Comparison of ENCODE assay signal across 14 mouse cellular contexts in the genomic region with DNA sequence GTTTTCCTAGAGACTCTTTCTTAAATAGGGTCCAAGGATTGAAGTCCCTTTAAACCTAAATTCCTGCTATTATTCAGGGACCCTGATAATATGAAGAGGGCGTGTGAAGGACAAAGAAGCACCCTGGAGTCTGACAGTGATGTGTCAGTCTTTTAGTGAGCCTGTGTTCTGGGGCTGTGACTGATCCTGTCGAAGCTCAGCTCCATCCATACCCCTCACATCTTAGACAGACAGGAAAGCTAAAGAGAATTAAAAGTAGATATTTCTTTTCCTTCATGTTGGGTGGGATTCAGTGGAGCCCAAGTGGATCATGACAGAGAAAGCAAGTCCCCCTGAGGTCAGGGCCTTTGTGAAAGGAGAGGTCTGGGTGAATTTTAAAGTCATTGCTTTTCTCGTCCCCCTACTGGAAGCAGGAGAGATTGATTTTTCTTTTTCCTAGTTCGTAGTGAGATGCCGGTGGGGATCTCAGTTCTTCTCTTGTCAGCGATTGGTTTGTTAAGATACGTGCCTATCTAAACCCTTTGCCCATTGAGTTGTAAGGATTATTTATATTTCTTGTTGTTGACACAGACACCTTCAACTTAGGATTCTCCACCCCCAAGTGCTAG. TPM values are rescaled to one million over a fixed set of nuclear protein-coding genes. Genes with fewer than 3 reads are reported as not detected.
DNase-seq lines count a peak whose midpoint lies in the region; ATAC-seq and TF ChIP-seq lines count a peak whose summit lies in the region.
"Had no signal": no experiment of that assay in that cellular context is flagged by ENCODE, and none has a peak within 500 bp of the region (broad histone marks: within the 10 kb centered on the region; RNA-seq: fewer than 3 reads in every experiment).

No protein-coding gene starts in this region.

- DNase-seq in cerebellum, adult 2 months: no peak
- no peak for DNase-seq in cerebellum, postnatal 36 days
- no peak for DNase-seq in stomach, postnatal 0 days (ENCODE audit: low spot score)
- no peak for DNase-seq in adrenal gland, postnatal 36 days
- DNase-seq: cerebellum, postnatal 25 days; left cerebral cortex, postnatal 4 days; thymus, adult 2 months had no signal

- no peak for TF ChIP-seq EP300 in stomach, postnatal 0 days (optimal IDR thresholded peaks at IDR 0.05)

- H3K36me3 ChIP-seq in intestine, postnatal 0 days (ENCODE audit: control insufficient read depth, insufficient read depth): no peaks in the 10 kb centered on the region
- no peaks in the 10 kb centered on the region for H3K36me3 ChIP-seq in intestine, embryonic 15.5 days
- no peaks in the 10 kb centered on the region for H3K36me3 ChIP-seq in neural tube, embryonic 14.5 days (ENCODE audit: control insufficient read depth, insufficient read depth, low read length)
- no peaks in the 10 kb centered on the region for H3K36me3 ChIP-seq in neural tube, embryonic 15.5 days
- no peaks in the 10 kb centered on the region for H3K36me3 ChIP-seq in stomach, postnatal 0 days (ENCODE audit: control insufficient read depth, insufficient read depth, low read length)
- H3K36me3 ChIP-seq: G1E had no signal

- no peak for TF ChIP-seq POLR2A in cerebellum, adult 2 months (IDR thresholded peaks at IDR 0.05; ENCODE audit: borderline replicate concordance, insufficient read depth, low read length)

- no peaks in the 10 kb centered on the region for H3K27me3 ChIP-seq in cerebellum, adult 2 months (ENCODE audit: control insufficient read depth, insufficient read depth, low read length)
- no peaks in the 10 kb centered on the region for H3K27me3 ChIP-seq in intestine, postnatal 0 days (replicated peaks; ENCODE audit: control insufficient read depth, insufficient read depth, low read length)
- no peaks in the 10 kb centered on the region for H3K27me3 ChIP-seq in intestine, embryonic 15.5 days (replicated peaks)
- no peaks in the 10 kb centered on the region for H3K27me3 ChIP-seq in neural tube, embryonic 14.5 days (ENCODE audit: control insufficient read depth, insufficient read depth, low read length)
- no peaks in the 10 kb centered on the region for H3K27me3 ChIP-seq in neural tube, embryonic 15.5 days (replicated peaks)
- H3K27me3 ChIP-seq in stomach, postnatal 0 days (ENCODE audit: control insufficient read depth, insufficient read depth, low read length): no peaks in the 10 kb centered on the region

- no peaks in the 10 kb centered on the region for H3K9me3 ChIP-seq in intestine, postnatal 0 days (ENCODE audit: control insufficient read depth)
- no peaks in the 10 kb centered on the region for H3K9me3 ChIP-seq in intestine, embryonic 15.5 days
- H3K9me3 ChIP-seq in neural tube, embryonic 14.5 days (ENCODE audit: control insufficient read depth, low read length): no peaks in the 10 kb centered on the region
- no peaks in the 10 kb centered on the region for H3K9me3 ChIP-seq in neural tube, embryonic 15.5 days (replicated peaks)
- H3K9me3 ChIP-seq in stomach, postnatal 0 days (ENCODE audit: control insufficient read depth, low read length): no peaks in the 10 kb centered on the region
- H3K9me3 ChIP-seq: G1E had no signal

- no peak overlapping the region for H3K4me3 ChIP-seq in cerebellum, adult 2 months (replicated peaks; ENCODE audit: insufficient read depth, low read depth, low read length)
- H3K4me3 ChIP-seq in intestine, postnatal 0 days (ENCODE audit: low read depth, low read length): no peak overlapping the region
- no peak overlapping the region for H3K4me3 ChIP-seq in intestine, embryonic 15.5 days (replicated peaks)
- H3K4me3 ChIP-seq in neural tube, embryonic 14.5 days (ENCODE audit: low read depth, low read length): no peak overlapping the region
- H3K4me3 ChIP-seq in neural tube, embryonic 15.5 days (replicated peaks): no peak overlapping the region
- no peak overlapping the region for H3K4me3 ChIP-seq in stomach, postnatal 0 days (ENCODE audit: low read depth, low read length)

- H3K4me1 ChIP-seq in cerebellum, adult 2 months (ENCODE audit: control insufficient read depth, insufficient read depth, low read length): no peaks in the 10 kb centered on the region
- no peaks in the 10 kb centered on the region for H3K4me1 ChIP-seq in intestine, postnatal 0 days (replicated peaks; ENCODE audit: control insufficient read depth, insufficient read depth, low read length)
- H3K4me1 ChIP-seq in intestine, embryonic 15.5 days (replicated peaks): no peaks in the 10 kb centered on the region
- no peaks in the 10 kb centered on the region for H3K4me1 ChIP-seq in neural tube, embryonic 14.5 days (ENCODE audit: control insufficient read depth, insufficient read depth, low read length)
- no peaks in the 10 kb centered on the region for H3K4me1 ChIP-seq in neural tube, embryonic 15.5 days
- H3K4me1 ChIP-seq in stomach, postnatal 0 days (replicated peaks; ENCODE audit: control insufficient read depth, insufficient read depth): no peaks in the 10 kb centered on the region

- no peak overlapping the region for H3K27ac ChIP-seq in cerebellum, adult 2 months (ENCODE audit: insufficient read depth, low read length)
- H3K27ac ChIP-seq in intestine, postnatal 0 days (ENCODE audit: low read depth, low read length): no peak overlapping the region
- no peak overlapping the region for H3K27ac ChIP-seq in intestine, embryonic 15.5 days
- H3K27ac ChIP-seq in neural tube, embryonic 14.5 days (ENCODE audit: low read depth, low read length): no peak overlapping the region
- H3K27ac ChIP-seq in neural tube, embryonic 15.5 days (replicated peaks): no peak overlapping the region
- no peak overlapping the region for H3K27ac ChIP-seq in stomach, postnatal 0 days (replicated peaks)

- 0 out of 2 replicates have a peak, but pooled peaks have one; percentile 8 for TF ChIP-seq CTCF in cerebellum, adult 2 months (IDR thresholded peaks at IDR 0.05; ENCODE audit: borderline replicate concordance, insufficient read depth, low read depth, low read length)
- peak; percentile 61 for TF ChIP-seq CTCF in intestine, postnatal 0 days (IDR thresholded peaks at IDR 0.05; ENCODE audit: low read depth)
- TF ChIP-seq CTCF in stomach, postnatal 0 days (IDR thresholded peaks at IDR 0.05; ENCODE audit: low read depth): peak; percentile 59

- H3K4me2 ChIP-seq in intestine, postnatal 0 days (replicated peaks; ENCODE audit: low read depth): no peak overlapping the region
- no peak overlapping the region for H3K4me2 ChIP-seq in intestine, embryonic 15.5 days (replicated peaks)
- no peak overlapping the region for H3K4me2 ChIP-seq in neural tube, embryonic 14.5 days (ENCODE audit: low read depth, low read length)
- H3K4me2 ChIP-seq in neural tube, embryonic 15.5 days: no peak overlapping the region
- H3K4me2 ChIP-seq in stomach, postnatal 0 days (replicated peaks; ENCODE audit: low read depth): no peak overlapping the region

- ATAC-seq in intestine, postnatal 0 days: no peak
- ATAC-seq in intestine, embryonic 15.5 days: no peak
- peak; percentile 15; the same call in 1 of the 2 replicates for ATAC-seq in neural tube, embryonic 14.5 days (ENCODE audit: low read depth)
- no peak; the same call in 1 of the 2 replicates for ATAC-seq in neural tube, embryonic 15.5 days (ENCODE audit: low FRiP score)
- ATAC-seq in stomach, postnatal 0 days (ENCODE audit: low FRiP score, low TSS enrichment): no peak
- ATAC-seq: activated CD4-positive, CD25-positive, alpha-beta regulatory T cell, adult 4 months had no signal

- 19% methylated on average over 7 of the region's 7 CpGs for WGBS in cerebellum, adult 2 months
- WGBS in intestine, postnatal 0 days: 30% methylated on average over 7 of the region's 7 CpGs
- 24% methylated on average over 7 of the region's 7 CpGs for WGBS in intestine, embryonic 15.5 days
- WGBS in neural tube, embryonic 14.5 days: 16% methylated on average over 7 of the region's 7 CpGs
- 19% methylated on average over 7 of the region's 7 CpGs for WGBS in neural tube, embryonic 15.5 days
- WGBS in stomach, postnatal 0 days: 33% methylated on average over 7 of the region's 7 CpGs

- no peak overlapping the region for H3K9ac ChIP-seq in intestine, postnatal 0 days (ENCODE audit: low read depth, low read length)
- H3K9ac ChIP-seq in intestine, embryonic 15.5 days: no peak overlapping the region
- no peak overlapping the region for H3K9ac ChIP-seq in neural tube, embryonic 14.5 days (replicated peaks; ENCODE audit: low read depth, low read length)
- H3K9ac ChIP-seq in neural tube, embryonic 15.5 days (replicated peaks): no peak overlapping the region
- H3K9ac ChIP-seq in stomach, postnatal 0 days (ENCODE audit: low read length): no peak overlapping the region

RNA-seq across cellular contexts. Expression of gene Dchs1, which starts 8.4 kb away (rescaled TPM):
- 4.5 and 5.0 TPM in 2 replicates for polyA plus RNA-seq in cerebellum, adult 2 months (2012; rRNA removed)
- 2.2 and 2.4 TPM in 2 replicates for polyA plus RNA-seq in intestine, postnatal 0 days (2015; fragmentation: Nextera tagmentation; extraction: Ambion mirVana)
- polyA plus RNA-seq in intestine, embryonic 15.5 days (2015; fragmentation: Nextera tagmentation; extraction: Ambion mirVana): 8.2 and 8.3 TPM in 2 replicates
- 20.7 and 20.8 TPM in 2 replicates for polyA plus RNA-seq in neural tube, embryonic 14.5 days (2014; fragmentation: Nextera tagmentation; extraction: Ambion mirVana)
- polyA plus RNA-seq in neural tube, embryonic 15.5 days (2015; fragmentation: Nextera tagmentation; extraction: Ambion mirVana): 10.0 and 10.8 TPM in 2 replicates
- polyA plus RNA-seq in stomach, postnatal 0 days (2015; fragmentation: Nextera tagmentation; extraction: Ambion mirVana): 2.5 and 2.8 TPM in 2 replicates
- 1 to 10 TPM; 7.5 to 8.0 TPM for total RNA-seq in adrenal gland, postnatal 36 days (2021)
- total RNA-seq: monocyte, adult 5-6 weeks had no signal
- polyA plus RNA-seq: activated CD4-positive, CD25-positive, alpha-beta regulatory T cell, adult 4 months; G1E had no signal

RNA-seq across cellular contexts. Expression of gene Mrpl17, which starts 15.0 kb away (rescaled TPM):
- 183 and 191 TPM in 2 replicates for polyA plus RNA-seq in cerebellum, adult 2 months (2012; rRNA removed)
- polyA plus RNA-seq in intestine, postnatal 0 days (2015; fragmentation: Nextera tagmentation; extraction: Ambion mirVana): 255 and 275 TPM in 2 replicates
- polyA plus RNA-seq in intestine, embryonic 15.5 days (2015; fragmentation: Nextera tagmentation; extraction: Ambion mirVana): 372 and 398 TPM in 2 replicates
- 186 and 212 TPM in 2 replicates for polyA plus RNA-seq in neural tube, embryonic 14.5 days (2014; fragmentation: Nextera tagmentation; extraction: Ambion mirVana)
- polyA plus RNA-seq in neural tube, embryonic 15.5 days (2015; fragmentation: Nextera tagmentation; extraction: Ambion mirVana): 189 and 232 TPM in 2 replicates
- polyA plus RNA-seq in stomach, postnatal 0 days (2015; fragmentation: Nextera tagmentation; extraction: Ambion mirVana): 320 and 359 TPM in 2 replicates
- total RNA-seq in adrenal gland, postnatal 36 days (2021): 100 to 1,000 TPM; 202 to 215 TPM

RNA-seq across cellular contexts. Expression of gene Tpp1, which starts 43.8 kb away (rescaled TPM):
- polyA plus RNA-seq in cerebellum, adult 2 months (2012; rRNA removed): 92.1 and 115 TPM in 2 replicates
- polyA plus RNA-seq in intestine, postnatal 0 days (2015; fragmentation: Nextera tagmentation; extraction: Ambion mirVana): 176 and 184 TPM in 2 replicates
- polyA plus RNA-seq in intestine, embryonic 15.5 days (2015; fragmentation: Nextera tagmentation; extraction: Ambion mirVana): 109 TPM in 2 replicates
- polyA plus RNA-seq in neural tube, embryonic 14.5 days (2014; fragmentation: Nextera tagmentation; extraction: Ambion mirVana): 39.2 and 52.7 TPM in 2 replicates
- 41.4 and 50.2 TPM in 2 replicates for polyA plus RNA-seq in neural tube, embryonic 15.5 days (2015; fragmentation: Nextera tagmentation; extraction: Ambion mirVana)
- 46.1 and 52.6 TPM in 2 replicates for polyA plus RNA-seq in stomach, postnatal 0 days (2015; fragmentation: Nextera tagmentation; extraction: Ambion mirVana)
- 100 to 1,000 TPM in 1 of 2 experiments, 10 to 100 TPM in 1; 99.2 to 113 TPM for total RNA-seq in adrenal gland, postnatal 36 days (2021)

RNA-seq across cellular contexts. Expression of gene Taf10, which starts 51.7 kb away (rescaled TPM):
- 177 and 182 TPM in 2 replicates for polyA plus RNA-seq in cerebellum, adult 2 months (2012; rRNA removed)
- polyA plus RNA-seq in intestine, postnatal 0 days (2015; fragmentation: Nextera tagmentation; extraction: Ambion mirVana): 164 and 168 TPM in 2 replicates
- polyA plus RNA-seq in intestine, embryonic 15.5 days (2015; fragmentation: Nextera tagmentation; extraction: Ambion mirVana): 134 and 140 TPM in 2 replicates
- 118 and 120 TPM in 2 replicates for polyA plus RNA-seq in neural tube, embryonic 14.5 days (2014; fragmentation: Nextera tagmentation; extraction: Ambion mirVana)
- polyA plus RNA-seq in neural tube, embryonic 15.5 days (2015; fragmentation: Nextera tagmentation; extraction: Ambion mirVana): 101 and 102 TPM in 2 replicates
- 109 and 118 TPM in 2 replicates for polyA plus RNA-seq in stomach, postnatal 0 days (2015; fragmentation: Nextera tagmentation; extraction: Ambion mirVana)
- total RNA-seq in adrenal gland, postnatal 36 days (2021): 100 to 1,000 TPM; 209 to 217 TPM

RNA-seq across cellular contexts. Expression of gene Rrp8, which starts 58.7 kb away (rescaled TPM):
- polyA plus RNA-seq in cerebellum, adult 2 months (2012; rRNA removed): 16.2 and 16.4 TPM in 2 replicates
- 12.7 and 15.0 TPM in 2 replicates for polyA plus RNA-seq in intestine, postnatal 0 days (2015; fragmentation: Nextera tagmentation; extraction: Ambion mirVana)
- 32.4 and 34.4 TPM in 2 replicates for polyA plus RNA-seq in intestine, embryonic 15.5 days (2015; fragmentation: Nextera tagmentation; extraction: Ambion mirVana)
- polyA plus RNA-seq in neural tube, embryonic 14.5 days (2014; fragmentation: Nextera tagmentation; extraction: Ambion mirVana): 22.9 and 28.5 TPM in 2 replicates
- 27.8 and 28.8 TPM in 2 replicates for polyA plus RNA-seq in neural tube, embryonic 15.5 days (2015; fragmentation: Nextera tagmentation; extraction: Ambion mirVana)
- 16.6 and 21.3 TPM in 2 replicates for polyA plus RNA-seq in stomach, postnatal 0 days (2015; fragmentation: Nextera tagmentation; extraction: Ambion mirVana)
- total RNA-seq in adrenal gland, postnatal 36 days (2021): 10 to 100 TPM; 17.9 to 22.5 TPM

Comparison
In these comparisons a context has a peak if more than half of its experiments do, and no peak if none do; other contexts are left out.
1. CTCF ChIP-seq: peak in every context shown above with its lines; median percentile 61 in intestine, postnatal 0 days; 59 in stomach, postnatal 0 days; 8 in cerebellum, adult 2 months.